Mouse (Mus musculus): ENCODE measurements at regions not wholly inside any gene's neighbourhood (a gene's known extent, or its start where the extent isn't known, plus 50 kb on each side); places are given as distances from the start of the nearest gene placed in this dataset.

GRCm38 (mm10) chr14:105779760-105780159 is 116.9 kb downstream of the Spry2 start:
- DNase-seq (ENCODE audit: low read depth) = no peak

- peak; percentile 70 for DNase-seq (ENCODE audit: low read depth)
These were observed 117.3 kb downstream of the Spry2 start for GRCm38 (mm10) chr14:105779349-105779748.

GRCm38 (mm10) chr14:105773674-105774073 is 122.9 kb downstream of the Spry2 start:
- DNase-seq (ENCODE audit: low read depth) = no peak

- DNase-seq (ENCODE audit: low read depth) = no peak
These were observed 129.5 kb downstream of the Spry2 start for GRCm38 (mm10) chr14:105767100-105767499.

- peak; percentile 53 for DNase-seq (ENCODE audit: low read depth)
These were observed 143.9 kb downstream of the Spry2 start for GRCm38 (mm10) chr14:105752509-105753375.

- DNase-seq (ENCODE audit: low read depth) = no peak
These were observed 144.9 kb downstream of the Spry2 start for GRCm38 (mm10) chr14:105751762-105752161.

GRCm38 (mm10) chr14:105744578-105744977 is 152.0 kb downstream of the Spry2 start:
- peak; percentile 24 for DNase-seq (ENCODE audit: low read depth)

- peak; percentile 63 for DNase-seq (ENCODE audit: low read depth)
These were observed 152.5 kb downstream of the Spry2 start for GRCm38 (mm10) chr14:105744125-105744524.

- DNase-seq (ENCODE audit: low read depth) = peak; percentile 61
These were observed 155.7 kb downstream of the Spry2 start for GRCm38 (mm10) chr14:105740889-105741288.

GRCm38 (mm10) chr14:105738568-105738967 is 158.1 kb downstream of the Spry2 start:
- DNase-seq (ENCODE audit: low read depth) = no peak

- DNase-seq (ENCODE audit: low read depth) = peak; percentile 67
These were observed 160.3 kb downstream of the Spry2 start for GRCm38 (mm10) chr14:105736352-105736751.

- DNase-seq (ENCODE audit: low read depth) = no peak
These were observed 162.3 kb downstream of the Spry2 start for GRCm38 (mm10) chr14:105734291-105734690.

GRCm38 (mm10) chr14:105733013-105733728 is 163.4 kb downstream of the Spry2 start:
- peak; percentile 71 for DNase-seq (ENCODE audit: low read depth)

- DNase-seq (ENCODE audit: low read depth) = peak; percentile 89
These were observed 164.2 kb downstream of the Spry2 start for GRCm38 (mm10) chr14:105732221-105733012.

GRCm38 (mm10) chr14:105730786-105731185 is 165.8 kb downstream of the Spry2 start:
- DNase-seq (ENCODE audit: low read depth) = peak; percentile 70

- no peak for DNase-seq (ENCODE audit: low read depth)
These were observed 167.8 kb downstream of the Spry2 start for GRCm38 (mm10) chr14:105728841-105729240.

- DNase-seq (ENCODE audit: low read depth) = no peak
These were observed 170.9 kb downstream of the Spry2 start for GRCm38 (mm10) chr14:105725741-105726140.

GRCm38 (mm10) chr14:105722923-105723322 is 173.7 kb downstream of the Spry2 start:
- no peak for DNase-seq (ENCODE audit: low read depth)

GRCm38 (mm10) chr14:105721576-105721975 is 175.0 kb downstream of the Spry2 start:
- peak; percentile 28 for DNase-seq (ENCODE audit: low read depth)

GRCm38 (mm10) chr14:105720816-105721510 is 175.7 kb downstream of the Spry2 start:
- DNase-seq (ENCODE audit: low read depth) = peak; percentile 52

- peak; percentile 80 for DNase-seq (ENCODE audit: low read depth)
These were observed 177.8 kb downstream of the Spry2 start for GRCm38 (mm10) chr14:105718676-105719441.

Measured in NIH3T3 (cell line).